Mouse (Mus musculus): ENCODE measurements at regions not wholly inside any gene's neighbourhood (a gene's known extent, or its start where the extent isn't known, plus 50 kb on each side); places are given as distances from the start of the nearest gene placed in this dataset.

DNA sequence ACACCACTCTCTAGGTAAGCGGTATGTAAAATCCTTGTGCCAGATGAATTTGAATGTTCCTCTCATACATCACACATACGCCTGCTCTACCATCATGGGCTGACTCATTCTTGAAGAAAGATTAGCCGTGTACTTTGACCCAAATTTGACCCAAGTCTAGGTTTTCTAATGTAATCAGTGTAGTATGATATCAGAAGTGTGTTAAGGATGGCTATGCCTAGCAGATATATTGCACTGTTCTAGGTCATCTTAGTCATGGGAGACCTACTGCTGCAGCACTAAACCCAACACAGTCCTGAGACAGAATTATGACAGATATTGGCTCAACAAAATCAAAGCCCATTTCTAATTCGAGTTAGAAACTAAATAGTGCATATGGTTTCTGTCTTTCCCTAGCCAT lies 255.1 kb downstream of the Fam49a start:
- no peak for DNase-seq (ENCODE audit: low read depth, low spot score)

DNA sequence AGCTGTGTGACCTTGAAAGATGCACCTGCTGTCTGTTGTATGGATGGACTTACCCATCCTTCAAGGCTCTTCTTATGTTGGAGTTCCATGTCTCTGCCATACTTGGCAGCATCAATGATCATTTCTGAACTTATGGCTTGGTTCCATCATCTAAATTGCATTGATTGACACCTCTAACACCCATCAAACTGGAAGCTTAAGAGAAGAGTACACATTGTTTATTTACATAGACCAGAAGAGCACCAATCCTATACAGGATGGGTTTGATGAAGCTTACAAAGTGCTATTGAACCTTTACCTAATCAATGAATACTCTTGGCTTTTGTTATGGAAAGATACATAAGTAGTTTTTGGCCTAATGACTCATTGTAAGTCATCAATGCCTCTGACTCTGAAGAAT lies 248.8 kb downstream of the Fam49a start:
- DNase-seq (ENCODE audit: low read depth, low spot score) = no peak

DNA sequence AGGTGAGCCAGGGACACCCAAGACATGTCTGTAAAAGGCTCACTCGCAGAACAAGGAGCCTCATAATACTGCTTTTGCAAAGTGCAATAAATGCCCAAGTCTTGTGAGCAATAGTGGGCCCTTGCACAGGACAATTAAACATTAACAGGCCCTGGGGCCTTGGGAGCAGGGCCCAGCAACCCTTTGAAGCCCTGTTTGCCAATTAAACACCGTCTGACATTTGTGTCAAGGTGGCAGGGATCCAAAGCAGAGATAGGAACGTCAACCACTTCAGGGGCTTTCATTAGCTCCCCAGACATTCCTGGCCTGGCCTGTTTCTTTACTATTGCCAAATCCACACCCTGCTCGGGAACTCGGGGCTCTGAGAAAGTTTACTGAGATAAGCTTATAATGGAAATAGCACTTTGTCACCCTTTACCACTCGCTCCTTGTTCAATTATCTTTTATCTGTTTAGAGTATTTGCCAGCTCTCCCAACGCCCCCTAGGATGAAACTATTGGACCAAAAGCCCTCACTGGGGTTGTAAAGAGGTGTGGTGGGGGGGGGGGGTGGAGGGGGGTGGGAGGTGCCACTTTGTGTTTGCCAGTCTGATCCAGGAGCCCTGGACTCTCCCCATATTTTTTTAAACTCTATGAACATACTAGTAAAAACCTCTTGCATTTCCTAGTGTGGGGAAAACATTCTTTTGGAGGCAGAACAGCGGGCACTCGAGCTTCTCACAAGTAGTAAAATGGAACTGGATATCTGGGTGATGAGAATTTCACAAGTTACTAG lies 247.4 kb downstream of the Fam49a start:
- no peak for DNase-seq (ENCODE audit: low read depth, low spot score)

DNA sequence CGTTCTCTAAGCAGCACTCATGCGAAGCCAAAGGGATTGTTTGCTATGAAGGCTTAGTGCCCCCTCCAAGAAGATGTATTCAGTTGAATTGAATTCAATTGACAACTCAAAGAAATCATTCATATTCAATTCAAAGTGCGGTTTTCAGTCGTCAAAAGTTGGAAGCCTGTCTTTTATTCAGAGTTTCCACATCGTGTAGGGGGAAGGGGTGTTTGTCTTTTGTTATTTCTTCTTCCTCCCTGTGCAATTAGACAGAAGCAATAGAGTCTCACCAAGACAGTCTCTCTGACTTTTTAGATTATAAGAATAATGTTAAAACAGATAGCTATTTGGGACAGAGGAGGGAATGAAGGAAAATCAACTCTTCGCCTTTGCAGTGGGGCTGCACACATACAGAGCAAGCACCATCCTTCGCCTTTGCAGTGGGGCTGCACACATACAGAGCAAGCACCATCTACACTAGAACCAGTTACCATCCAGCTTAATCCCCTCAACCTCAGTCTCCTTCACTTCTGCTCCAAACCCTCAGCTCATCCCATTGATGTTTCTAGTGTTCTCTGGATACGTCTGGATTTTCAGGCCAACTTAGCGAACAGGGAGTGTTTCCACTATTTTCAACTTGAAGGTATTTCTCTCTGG lies 246.7 kb downstream of the Fam49a start:
- DNase-seq (ENCODE audit: low read depth, low spot score) = no peak

DNA sequence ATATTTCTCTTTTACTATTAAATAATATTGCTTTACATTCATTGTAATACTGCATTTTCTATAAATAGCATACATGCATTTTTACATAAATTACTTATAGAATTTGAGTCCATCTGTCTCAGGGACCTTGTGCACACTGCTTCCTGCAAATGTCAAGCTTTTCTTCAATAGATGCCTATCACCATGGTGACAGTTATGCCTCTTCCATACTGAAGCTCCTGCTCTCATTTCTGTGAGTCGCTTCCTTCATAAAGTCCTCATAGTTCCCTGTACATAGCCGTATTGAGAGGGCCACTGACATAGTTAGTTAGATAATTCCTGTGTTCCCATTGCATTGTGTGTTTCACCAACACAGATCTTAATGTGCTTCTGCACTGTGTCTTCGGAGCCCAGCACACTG lies 244.7 kb downstream of the Fam49a start:
- no peak for DNase-seq (ENCODE audit: low read depth, low spot score)

DNA sequence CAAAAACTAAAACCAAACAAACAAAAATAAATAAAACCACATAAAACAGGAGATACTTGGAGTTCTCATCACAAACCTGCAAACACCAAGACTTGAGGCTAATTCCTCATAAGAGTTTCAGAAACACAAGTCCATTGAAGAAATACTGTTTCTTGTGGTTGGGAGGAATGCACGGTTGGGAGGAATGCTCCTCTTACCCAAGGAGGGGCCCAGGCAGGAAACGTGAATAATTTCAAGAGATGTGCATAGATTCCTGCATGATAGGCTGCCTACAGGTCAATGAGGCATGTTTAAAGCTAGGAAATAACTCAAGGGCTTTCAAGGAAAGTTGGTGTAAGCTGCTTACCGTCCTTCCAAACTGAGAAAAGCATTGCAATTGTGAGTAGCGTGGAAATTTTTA lies 243.7 kb downstream of the Fam49a start:
- DNase-seq (ENCODE audit: low read depth, low spot score) = no peak

DNA sequence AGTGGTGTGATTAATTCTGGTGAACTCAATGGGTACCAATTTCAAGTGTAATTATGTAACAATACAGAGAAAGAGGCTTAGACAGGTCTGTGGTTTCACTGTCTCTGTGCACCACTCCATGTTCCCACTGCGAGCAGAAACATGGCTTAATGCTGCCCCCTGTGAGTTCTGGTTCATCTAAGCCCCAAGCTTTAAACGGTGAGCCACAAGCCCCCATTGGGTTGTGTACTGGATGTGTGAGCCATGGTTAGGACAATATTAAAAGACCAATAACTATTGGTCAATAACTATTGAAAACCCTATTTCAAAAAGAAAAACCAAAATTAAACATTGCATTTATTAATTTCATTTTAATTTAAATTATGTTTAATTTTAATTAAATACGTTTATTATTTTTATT lies 238.0 kb downstream of the Fam49a start:
- no peak for DNase-seq (ENCODE audit: low read depth, low spot score)

DNA sequence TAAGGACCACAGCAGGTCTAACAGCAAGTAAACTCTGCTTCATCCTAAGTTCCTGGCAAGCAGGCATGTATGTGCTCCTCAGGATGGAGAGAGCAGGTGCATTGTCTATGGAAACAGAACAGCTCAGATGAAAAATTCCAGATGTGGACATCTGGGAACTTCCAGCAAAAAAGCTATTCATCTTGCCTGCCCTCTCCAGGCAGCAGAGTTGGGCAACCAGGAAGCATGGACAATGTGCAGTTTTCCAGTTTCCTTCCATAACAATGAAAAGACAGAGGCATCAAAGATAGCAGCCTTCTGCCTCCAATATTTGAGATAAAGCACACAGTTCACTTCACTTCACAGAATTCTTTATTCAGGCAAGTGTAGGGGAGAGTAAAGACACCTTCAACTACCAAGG lies 236.7 kb downstream of the Fam49a start:
- DNase-seq (ENCODE audit: low read depth, low spot score) = no peak

DNA sequence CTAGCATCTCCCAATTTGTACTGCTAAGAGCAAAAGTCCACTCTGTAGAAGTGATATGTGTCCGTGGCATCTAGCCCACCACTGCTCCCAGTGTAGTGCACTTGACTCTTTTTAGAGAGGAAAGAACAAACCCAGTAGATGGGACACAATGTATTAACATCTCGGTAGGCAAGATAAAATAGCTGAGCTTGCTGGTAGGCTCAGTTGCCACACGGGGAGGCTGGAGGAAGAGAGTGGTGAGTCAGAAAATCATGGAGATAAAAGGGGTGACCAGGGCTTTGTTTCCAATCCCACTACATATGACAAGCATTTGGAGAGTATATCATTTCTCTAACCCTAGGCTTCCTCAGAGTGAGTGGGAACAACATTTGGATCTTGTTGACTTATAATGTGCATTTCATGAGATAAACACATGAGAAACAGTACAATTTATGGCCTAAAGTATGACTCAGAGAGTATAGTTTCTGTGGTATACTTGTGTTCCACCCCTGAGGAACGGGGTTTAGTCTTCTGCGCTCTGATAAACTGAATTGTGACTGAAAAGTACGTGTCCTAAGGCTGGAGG lies 235.4 kb downstream of the Fam49a start:
- no peak for DNase-seq (ENCODE audit: low read depth, low spot score)

DNA sequence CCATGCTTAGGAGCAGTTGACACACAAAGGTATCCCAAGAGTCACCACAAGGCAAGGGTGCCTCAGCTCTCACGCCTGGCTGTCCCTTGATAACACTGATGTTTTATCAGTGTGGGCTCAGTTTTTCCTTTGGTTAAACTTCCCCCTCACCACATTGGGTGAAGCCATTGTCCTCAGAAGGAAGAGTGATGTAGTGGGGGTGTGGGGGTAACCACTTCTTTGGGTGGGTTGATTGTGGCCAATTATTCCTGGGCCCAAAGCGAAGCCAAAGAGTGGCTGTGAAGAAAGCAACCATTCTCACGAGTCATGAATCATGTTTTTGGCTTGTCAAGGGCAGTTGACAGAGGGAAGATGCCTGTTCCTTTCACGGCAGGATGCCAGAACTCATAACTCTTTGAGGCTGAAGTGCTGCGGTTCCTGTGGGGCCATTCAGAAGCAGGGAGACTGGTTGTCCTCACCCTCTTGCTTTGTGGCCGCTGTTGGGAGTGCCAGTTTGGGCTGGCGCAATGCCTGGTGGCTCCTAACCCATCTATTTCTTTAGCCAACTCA lies 234.7 kb downstream of the Fam49a start:
- DNase-seq (ENCODE audit: low read depth, low spot score) = no peak

DNA sequence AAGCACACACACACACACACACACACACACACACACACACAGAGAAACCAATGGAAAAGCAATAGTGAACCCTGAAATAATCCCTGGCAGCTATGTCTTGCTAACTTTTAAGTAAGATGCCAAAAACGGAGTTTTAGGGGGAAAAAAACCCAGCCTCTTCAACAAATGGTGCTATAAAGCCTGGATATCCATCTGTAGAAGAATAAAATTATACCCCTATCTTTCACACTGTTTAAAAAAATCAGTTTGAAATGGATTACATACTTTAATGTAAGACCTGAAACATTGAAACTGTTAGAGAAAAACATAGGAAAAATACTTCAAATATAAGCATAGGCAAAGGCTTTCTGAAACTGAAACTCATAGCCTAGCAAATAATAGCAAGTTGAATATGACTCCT lies 228.2 kb downstream of the Fam49a start:
- DNase-seq (ENCODE audit: low read depth, low spot score) = no peak

DNA sequence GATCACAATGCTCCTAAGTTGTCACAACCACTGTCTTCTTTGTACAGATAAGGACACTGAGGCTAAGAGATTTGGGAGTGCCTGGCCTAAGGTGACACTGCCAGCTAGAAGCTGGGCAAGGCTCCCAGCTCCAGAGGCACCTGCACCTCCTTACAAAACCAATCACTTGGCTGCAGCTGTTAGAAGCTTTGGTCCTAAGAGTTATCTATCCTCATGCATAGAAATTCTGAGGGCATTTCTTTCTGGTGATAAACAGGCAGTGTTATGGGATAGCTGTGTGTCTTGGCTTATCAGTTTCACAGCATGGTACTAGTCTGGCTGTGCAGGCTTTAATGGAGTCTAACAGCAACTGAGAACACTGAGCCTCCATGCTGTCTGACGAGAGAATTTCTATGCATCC lies 226.2 kb downstream of the Fam49a start:
- DNase-seq (ENCODE audit: low read depth, low spot score) = no peak

DNA sequence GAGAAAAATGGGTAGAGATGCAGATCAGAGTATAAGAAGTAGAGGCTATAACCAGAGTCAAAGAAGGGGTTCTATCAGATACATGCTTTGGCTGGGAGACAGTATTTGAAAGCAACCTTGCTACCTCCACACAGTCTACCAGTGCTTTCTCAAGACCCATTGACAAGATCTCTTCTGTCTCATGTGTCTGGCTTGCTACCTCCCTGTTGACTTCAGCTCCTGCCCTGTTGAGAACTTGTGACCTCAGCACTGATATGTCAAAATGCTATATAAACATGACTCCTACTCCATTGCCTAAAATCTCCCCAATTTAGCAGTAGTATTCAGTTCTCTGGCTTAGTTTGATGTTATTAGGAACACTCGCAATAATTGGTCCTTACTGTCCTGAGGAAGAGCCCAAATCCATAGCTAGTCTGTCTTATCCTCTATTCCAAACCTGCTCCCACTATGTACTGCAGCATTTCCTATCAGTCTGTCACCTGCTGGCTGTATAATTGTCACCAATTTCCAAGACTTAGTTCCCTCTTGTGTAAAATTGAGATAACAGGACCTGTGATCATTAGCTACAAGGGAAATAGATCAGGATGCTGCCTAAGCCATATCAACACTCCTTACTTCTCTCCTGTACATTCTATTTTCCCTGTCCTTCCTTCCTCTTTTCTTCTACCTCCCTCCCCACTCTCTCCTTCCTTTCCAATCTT lies 224.9 kb downstream of the Fam49a start:
- no peak for DNase-seq (ENCODE audit: low read depth, low spot score)

DNA sequence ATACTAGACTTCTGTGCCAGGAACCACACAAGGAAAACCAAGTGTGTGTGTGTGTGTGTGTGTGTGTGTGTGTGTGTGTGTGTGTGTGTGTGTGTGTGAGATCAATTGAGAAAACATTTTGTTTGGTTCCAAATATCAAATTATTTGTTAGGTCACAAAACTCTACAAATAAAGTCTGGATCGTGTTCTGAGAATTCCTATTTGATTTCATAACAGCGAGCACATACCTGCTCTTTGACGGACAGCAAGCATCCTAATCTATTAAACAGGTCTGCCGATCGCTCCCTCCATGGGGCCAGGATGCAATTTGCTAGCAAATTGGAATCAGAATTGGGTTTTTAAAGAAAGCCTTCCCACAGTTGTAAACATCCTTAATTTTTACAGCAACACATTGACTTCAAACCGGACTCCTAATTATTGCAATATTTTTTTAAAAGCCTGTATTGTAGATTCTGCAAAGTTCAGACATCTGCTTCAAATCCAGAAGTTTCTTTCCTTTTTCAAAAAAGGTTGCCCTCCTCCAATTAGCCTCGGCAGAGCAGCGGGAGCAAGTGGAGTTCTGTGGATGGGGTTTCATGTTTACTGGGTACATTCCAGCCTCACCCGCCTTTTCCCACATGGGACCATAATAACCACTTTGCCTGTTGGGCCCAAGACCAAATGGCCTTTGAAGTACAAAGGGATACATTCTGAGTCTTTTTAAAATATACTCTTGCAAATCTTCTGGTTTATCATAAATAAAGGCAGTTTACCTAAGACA lies 223.2 kb downstream of the Fam49a start:
- DNase-seq (ENCODE audit: low read depth, low spot score) = no peak

DNA sequence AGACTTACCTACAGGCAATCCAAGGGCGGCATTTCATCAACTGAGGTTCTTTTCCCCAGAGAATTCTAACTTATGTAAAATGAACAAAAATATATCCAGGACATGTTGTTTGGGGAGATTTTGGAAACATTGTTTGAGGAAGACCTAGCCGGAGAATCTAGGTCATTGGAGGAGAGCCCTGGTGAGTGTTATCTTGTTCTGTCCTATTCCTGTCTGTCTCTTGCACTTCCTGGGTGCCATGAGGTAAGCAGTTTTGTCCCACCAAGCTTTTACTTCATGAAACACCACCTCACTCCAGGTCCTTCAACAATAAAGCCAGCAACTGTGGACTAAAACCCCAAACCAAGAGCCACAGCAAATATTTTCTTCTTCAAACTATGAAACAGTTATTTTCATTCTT lies 218.5 kb downstream of the Fam49a start:
- DNase-seq (ENCODE audit: low read depth, low spot score) = no peak

DNA sequence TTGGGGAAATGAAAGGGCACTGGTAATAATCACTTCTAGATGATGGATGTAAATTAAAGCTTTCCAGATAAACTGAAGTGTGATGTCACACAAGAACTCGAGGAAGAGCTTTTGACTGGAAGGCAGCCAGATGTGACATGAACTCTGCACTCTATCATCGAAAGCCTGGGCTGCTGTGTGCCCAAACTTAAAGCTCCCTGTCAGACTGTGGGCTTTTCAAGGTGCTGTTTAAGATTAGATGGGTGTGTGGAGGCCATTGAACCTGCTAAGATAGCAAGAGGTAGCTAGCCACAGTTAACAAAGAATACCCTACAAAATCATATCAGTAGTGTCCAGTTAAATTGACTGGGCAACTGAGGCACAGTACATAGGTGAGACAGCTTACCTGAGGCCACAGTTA lies 190.1 kb downstream of the Fam49a start:
- no peak for DNase-seq (ENCODE audit: low read depth, low spot score)

DNA sequence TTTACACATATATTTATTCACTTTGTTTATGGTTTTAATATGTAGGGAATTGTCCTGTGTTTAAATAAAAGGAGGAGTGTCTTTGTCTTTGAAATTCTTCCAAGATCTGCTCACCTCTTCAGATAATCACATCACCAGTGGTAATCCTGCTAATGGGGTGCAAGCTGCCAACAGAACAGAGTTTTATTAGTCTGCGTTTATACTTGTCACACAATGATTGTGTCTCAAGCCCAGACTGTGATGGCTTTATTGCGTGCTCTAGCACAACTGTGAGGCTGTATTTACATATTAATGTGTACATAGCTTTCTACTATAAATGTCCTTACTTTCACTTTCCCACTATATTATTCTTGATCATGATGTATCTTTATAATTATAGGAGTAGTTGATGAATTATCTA lies 184.8 kb downstream of the Fam49a start:
- no peak for DNase-seq (ENCODE audit: low read depth, low spot score)

DNA sequence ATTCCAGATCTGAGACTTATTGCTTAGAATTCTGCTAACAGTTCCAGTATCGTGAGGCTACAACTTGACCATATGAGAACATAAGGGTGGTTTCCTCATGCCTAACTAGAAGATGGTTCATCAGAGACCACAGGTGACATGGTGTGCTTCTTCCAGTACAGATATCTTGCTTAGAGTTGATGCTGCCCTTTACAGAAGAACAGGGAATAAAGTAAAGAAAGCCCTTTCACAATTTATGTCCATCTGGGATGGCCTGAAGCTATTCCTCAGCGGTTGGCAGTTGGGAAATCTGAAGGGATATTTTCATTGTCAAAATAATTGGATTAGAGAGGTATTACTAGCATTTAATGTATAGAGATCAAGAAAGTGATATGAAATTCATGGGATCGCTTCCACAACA lies 184.3 kb downstream of the Fam49a start:
- DNase-seq (ENCODE audit: low read depth, low spot score) = no peak

DNA sequence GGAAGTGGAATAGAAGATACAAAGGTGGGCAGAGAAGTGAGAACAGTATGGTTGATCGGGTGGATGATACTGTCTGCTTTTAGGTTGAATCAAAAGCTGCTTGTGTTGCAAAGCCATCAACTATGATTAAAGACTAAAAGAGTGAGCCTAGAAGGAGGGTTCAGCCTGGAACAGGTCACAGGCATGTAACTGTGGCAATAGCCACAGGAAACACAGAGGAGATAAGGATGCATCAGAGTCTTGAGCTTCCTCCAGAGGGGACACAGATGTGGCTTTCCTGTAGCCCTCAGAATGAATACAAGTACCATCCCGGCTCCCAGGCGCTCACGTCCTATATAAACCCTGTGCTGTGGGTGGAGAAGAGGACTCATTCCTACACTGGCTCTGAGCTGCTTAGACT lies 180.9 kb downstream of the Fam49a start:
- DNase-seq (ENCODE audit: low read depth, low spot score) = no peak

DNA sequence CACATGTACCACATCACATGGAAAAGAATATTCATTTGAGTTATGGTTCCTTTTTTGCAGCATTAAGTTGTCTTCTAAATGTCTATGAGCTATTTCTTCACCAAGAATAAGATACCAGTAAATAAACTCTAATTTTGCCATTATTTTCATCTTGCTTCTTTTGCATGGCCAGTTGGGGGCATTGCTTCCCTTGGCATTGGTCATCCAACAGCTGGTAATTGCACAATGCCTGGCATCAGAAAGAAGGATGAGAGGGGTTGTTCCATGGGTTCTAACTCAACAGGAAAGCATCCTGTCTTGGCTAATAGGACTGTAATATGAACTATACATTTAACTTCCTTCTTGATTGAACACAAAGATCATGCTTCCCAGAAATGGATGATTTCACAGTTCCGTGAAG lies 174.4 kb downstream of the Fam49a start:
- no peak for DNase-seq (ENCODE audit: low read depth, low spot score)

DNA sequence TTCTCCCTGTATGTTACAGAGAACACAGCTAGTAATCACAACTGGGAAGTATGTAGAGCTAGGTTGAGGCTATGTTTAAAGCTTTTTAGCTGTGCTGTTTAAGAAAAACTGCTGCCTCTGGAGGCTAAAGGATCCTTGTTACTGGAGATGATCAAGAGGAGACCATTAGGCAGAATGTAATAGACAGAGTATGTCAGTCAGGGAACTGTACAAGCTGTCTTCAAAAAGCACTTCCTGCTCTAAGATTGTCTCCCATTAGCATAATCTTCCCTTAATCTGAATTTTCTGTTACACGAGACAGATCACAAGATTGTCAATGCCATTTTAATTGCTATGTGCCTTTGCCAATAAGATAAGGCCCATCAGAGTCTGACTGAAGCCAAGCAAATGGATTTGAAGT lies 170.7 kb downstream of the Fam49a start:
- DNase-seq (ENCODE audit: low read depth, low spot score) = no peak

All from WW6 (cell line).